Mouse (Mus musculus): Measurements from ENCODE around the gene Tpst2.

- TF ChIP-seq CTCF (IDR thresholded peaks at IDR 0.05; ENCODE audit: borderline replicate concordance, insufficient read depth, low read length) (no peak), POLR2A (IDR thresholded peaks at IDR 0.05; ENCODE audit: low read depth, low read length) (no peak)
Measured at GRCm38 (mm10) chr5:112287652-112288051, 11.2 kb downstream of the Tpst2 start.

All from embryonic fibroblast, embryonic 13.5 days (primary cell).